Mouse (Mus musculus) forebrain, embryonic 15.5 days (tissue): ENCODE measurements around the gene March8. TPM values are rescaled to one million over a fixed set of nuclear protein-coding genes. Genes with fewer than 3 reads are reported as not detected.

Source experiments
- ATAC-seq: fragments of 200-750 bp; cut with Nextera tagmentation; replicated peaks from 2 replicates; pipeline ENCODE4 v1.8.0; 2017; ENCODE audit warnings: mild to moderate bottlenecking, moderate TSS enrichment, moderate library complexity
- H3K27ac ChIP-seq: fragments of 300-500 bp; sonication (generic); replicated peaks from 2 replicates; pipeline ENCODE4 v1.5.1; 2015; ENCODE audit warnings: mild to moderate bottlenecking, inconsistent platforms
- H3K27me3 ChIP-seq: fragments of 300-500 bp; sonication (generic); 2 replicates; pipeline ENCODE4 v1.6.1; 2015; ENCODE audit warnings: inconsistent platforms
- H3K36me3 ChIP-seq: fragments of 300-500 bp; sonication (generic); 2 replicates; pipeline ENCODE4 v1.6.1; 2015; ENCODE audit warnings: mild to moderate bottlenecking, inconsistent platforms
- H3K4me1 ChIP-seq: fragments of 300-500 bp; sonication (generic); 2 replicates; pipeline ENCODE4 v1.6.1; 2015; ENCODE audit warnings: inconsistent platforms
- H3K4me2 ChIP-seq: fragments of 300-500 bp; sonication (generic); replicated peaks from 2 replicates; pipeline ENCODE4 v1.6.1; 2015; ENCODE audit warnings: mild to moderate bottlenecking, inconsistent platforms
- H3K4me3 ChIP-seq: fragments of 300-500 bp; sonication (generic); 2 replicates; pipeline ENCODE4 v1.5.1; 2015; ENCODE audit warnings: mild to moderate bottlenecking, inconsistent platforms
- H3K9ac ChIP-seq: fragments of 300-500 bp; sonication (generic); replicated peaks from 2 replicates; pipeline ENCODE4 v1.6.1; 2015; ENCODE audit warnings: mild to moderate bottlenecking, inconsistent platforms
- H3K9me3 ChIP-seq: fragments of 300-500 bp; sonication (generic); 2 replicates; pipeline ENCODE4 v1.6.1; 2016; ENCODE audit warnings: inconsistent platforms
- WGBS: fragments of 180-500 bp; shearing (Covaris S2); methylation state at CpG from one replicate; pipeline ENCODE4 v1.1.7; 2015; ENCODE audit warnings: mixed read lengths; 5-methylcytosine and 5-hydroxymethylcytosine counted together
- polyA plus RNA-seq: library from polyadenylated mRNA; unstranded; fragments of >200 nt; fragmentation: Nextera tagmentation; extraction: Ambion mirVana; gene quantifications from 2 replicates; pipeline ENCODE4 v1.2.1, GENCODE M21; 2015

Gene March8
- polyA plus RNA-seq, 1 experiment from 2014 or later: 55.7 TPM

DNA sequence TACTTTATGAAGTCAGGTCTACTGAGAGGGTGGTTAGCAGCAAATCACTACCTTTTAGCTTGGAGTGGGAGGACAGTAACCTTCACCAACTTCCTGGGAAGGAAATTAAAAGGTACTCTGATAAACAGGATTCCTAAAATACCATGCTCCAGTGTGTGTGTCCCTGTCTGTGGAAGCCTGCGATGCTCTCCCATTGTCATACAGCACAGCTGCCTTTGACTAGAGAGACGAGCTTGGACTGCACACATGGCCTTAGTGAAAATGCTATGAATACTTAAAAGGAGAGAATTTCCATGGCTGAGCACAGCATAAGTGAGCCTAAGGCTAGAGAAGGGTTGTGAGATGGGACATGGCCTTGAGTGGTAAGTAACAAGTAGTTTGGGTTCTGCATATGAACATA is 60.3 kb downstream of the March8 start:
- Histone ChIP-seq H3K4me2 (no peak overlapping the region), H3K36me3 (no peaks in the 10 kb centered on the region), H3K9me3 (no peaks in the 10 kb centered on the region), H3K9ac (no peak overlapping the region), H3K4me1 (peaks cover 16% of the 10 kb centered on the region), H3K27ac (peak overlapping the region; percentile 61), H3K4me3 (no peak overlapping the region), H3K27me3 (no peaks in the 10 kb centered on the region)
- no peak for ATAC-seq
- 20% methylated on average over 2 of the region's 2 CpGs for WGBS

DNA sequence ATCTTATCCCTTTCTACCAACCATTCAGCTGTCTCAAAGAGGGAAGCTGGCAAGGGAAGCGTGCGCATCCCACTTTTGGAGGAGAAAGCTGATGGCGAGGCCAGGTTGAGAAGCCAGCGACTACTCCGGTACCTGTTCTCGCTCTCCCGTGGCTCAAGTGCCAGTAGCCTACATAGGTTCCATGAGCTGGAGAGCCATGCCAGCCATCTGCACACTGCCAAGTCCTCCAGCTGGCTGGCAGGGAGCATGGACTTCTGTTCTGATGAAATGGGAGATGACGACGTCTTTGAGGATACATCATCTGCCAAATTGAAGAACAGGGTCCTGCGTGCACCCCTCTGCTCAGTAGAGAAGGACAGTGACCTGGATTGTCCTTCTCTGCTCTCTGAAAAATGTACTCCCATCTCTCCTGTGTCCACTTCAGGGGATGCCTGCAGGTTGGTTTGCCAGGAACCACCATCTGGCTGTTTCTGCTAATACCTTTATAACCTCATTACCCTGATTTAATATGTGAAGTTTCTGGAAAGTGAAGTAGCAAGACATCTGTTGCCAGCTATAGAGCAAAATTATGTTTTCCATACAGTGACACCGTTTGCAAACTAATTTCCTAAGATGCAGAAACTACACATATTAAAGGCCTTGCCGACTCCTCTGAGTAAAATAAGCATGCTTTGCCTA is 64.1 kb downstream of the March8 start:
- no peak overlapping the region for H3K4me3 ChIP-seq
- no peaks in the 10 kb centered on the region for H3K27me3 ChIP-seq
- H3K9ac ChIP-seq: no peak overlapping the region
- H3K27ac ChIP-seq: no peak overlapping the region
- no peaks in the 10 kb centered on the region for H3K36me3 ChIP-seq
- H3K4me2 ChIP-seq: no peak overlapping the region
- ATAC-seq: no peak
- 75% methylated on average over 12 of the region's 12 CpGs for WGBS
- H3K9me3 ChIP-seq: no peaks in the 10 kb centered on the region
- H3K4me1 ChIP-seq: peaks cover 15% of the 10 kb centered on the region

DNA sequence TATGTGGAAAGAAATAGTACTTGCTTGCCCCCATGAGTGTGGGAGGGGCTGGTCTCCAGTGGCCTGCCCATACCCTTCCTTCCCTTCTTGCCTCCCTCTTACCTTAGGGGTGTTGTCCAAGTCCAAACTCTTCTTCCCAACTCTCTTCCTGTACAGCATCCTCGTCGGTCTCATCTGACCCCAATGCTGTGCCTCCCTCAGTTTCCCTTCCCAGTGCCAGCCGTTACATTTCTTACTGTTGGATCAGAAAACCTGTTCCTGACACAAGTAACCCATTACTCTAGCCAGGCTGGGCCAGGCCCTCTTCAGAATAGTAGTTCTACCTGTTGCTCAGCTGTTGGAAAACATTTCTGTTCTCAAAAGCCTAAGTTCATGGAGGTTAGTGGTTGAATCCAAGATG is 64.6 kb downstream of the March8 start:
- WGBS: 95% methylated on average over 3 of the region's 3 CpGs
- no peak for ATAC-seq
- no peaks in the 10 kb centered on the region for H3K36me3 ChIP-seq
- H3K27me3 ChIP-seq: no peaks in the 10 kb centered on the region
- no peak overlapping the region for H3K27ac ChIP-seq
- H3K4me1 ChIP-seq: peaks cover 10% of the 10 kb centered on the region
- no peak overlapping the region for H3K9ac ChIP-seq
- H3K4me3 ChIP-seq: no peak overlapping the region
- no peaks in the 10 kb centered on the region for H3K9me3 ChIP-seq
- H3K4me2 ChIP-seq: no peak overlapping the region

GRCm38 (mm10) chr6:116405243-116405642 is 67.4 kb downstream of the March8 start:
- Histone ChIP-seq H3K36me3 (0 out of 2 replicates have a peak, but pooled peaks cover 3% of the 10 kb centered on the region), H3K9me3 (no peaks in the 10 kb centered on the region), H3K4me2 (no peak overlapping the region), H3K27me3 (no peaks in the 10 kb centered on the region), H3K9ac (no peak overlapping the region), H3K4me3 (no peak overlapping the region), H3K4me1 (no peaks in the 10 kb centered on the region; the same call in 1 of the 2 replicates), H3K27ac (no peak overlapping the region)
- no peak for ATAC-seq
- 46% methylated on average over 9 of the region's 9 CpGs for WGBS

GRCm38 (mm10) chr6:116405715-116406114 is 67.9 kb downstream of the March8 start:
- H3K4me2 ChIP-seq: no peak overlapping the region
- ATAC-seq: no peak
- no peaks in the 10 kb centered on the region; the same call in 1 of the 2 replicates for H3K4me1 ChIP-seq
- H3K36me3 ChIP-seq: 0 out of 2 replicates have a peak, but pooled peaks cover 3% of the 10 kb centered on the region
- no peak overlapping the region for H3K9ac ChIP-seq
- no peak overlapping the region for H3K4me3 ChIP-seq
- 87% methylated on average over 5 of the region's 5 CpGs for WGBS
- no peaks in the 10 kb centered on the region for H3K9me3 ChIP-seq
- no peaks in the 10 kb centered on the region for H3K27me3 ChIP-seq
- no peak overlapping the region for H3K27ac ChIP-seq

GRCm38 (mm10) chr6:116406152-116406551 is 68.3 kb downstream of the March8 start:
- WGBS: 78% methylated on average over 2 of the region's 2 CpGs
- no peak overlapping the region for H3K4me2 ChIP-seq
- H3K27ac ChIP-seq: no peak overlapping the region
- H3K27me3 ChIP-seq: no peaks in the 10 kb centered on the region
- H3K4me1 ChIP-seq: no peaks in the 10 kb centered on the region; the same call in 1 of the 2 replicates
- ATAC-seq: no peak
- H3K36me3 ChIP-seq: 0 out of 2 replicates have a peak, but pooled peaks cover 3% of the 10 kb centered on the region
- no peaks in the 10 kb centered on the region for H3K9me3 ChIP-seq
- H3K4me3 ChIP-seq: no peak overlapping the region
- no peak overlapping the region for H3K9ac ChIP-seq

- no peak overlapping the region for H3K9ac ChIP-seq
- no peaks in the 10 kb centered on the region for H3K27me3 ChIP-seq
- 0 out of 2 replicates have a peak, but pooled peaks cover 3% of the 10 kb centered on the region for H3K36me3 ChIP-seq
- no peaks in the 10 kb centered on the region for H3K9me3 ChIP-seq
- no peak overlapping the region for H3K27ac ChIP-seq
- no peaks in the 10 kb centered on the region; the same call in 1 of the 2 replicates for H3K4me1 ChIP-seq
- no peak overlapping the region for H3K4me2 ChIP-seq
- ATAC-seq: no peak
- H3K4me3 ChIP-seq: no peak overlapping the region
- 64% methylated on average over 5 of the region's 5 CpGs for WGBS
Measured at GRCm38 (mm10) chr6:116406680-116407079, 68.9 kb downstream of the March8 start.

DNA sequence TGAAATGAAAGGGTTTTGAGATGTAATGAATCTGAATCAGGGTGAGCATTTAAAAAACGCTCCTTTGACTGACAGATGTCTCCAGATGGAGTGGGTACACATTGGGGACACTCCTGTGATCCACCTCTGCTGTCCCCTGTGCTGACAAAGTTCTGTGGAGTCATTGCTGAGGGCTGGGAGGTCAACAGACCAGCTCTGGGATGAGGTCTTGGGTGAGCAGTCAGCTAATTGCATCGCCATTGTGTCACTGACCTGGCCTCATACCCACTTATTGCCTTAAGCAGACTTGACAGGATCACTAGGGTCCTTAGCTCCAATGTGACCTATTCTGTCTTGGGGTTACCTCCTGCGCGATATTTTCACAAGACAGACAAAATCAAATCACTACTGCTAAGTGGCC is 69.4 kb downstream of the March8 start:
- Histone ChIP-seq H3K4me3 (no peak overlapping the region), H3K9ac (no peak overlapping the region), H3K9me3 (no peaks in the 10 kb centered on the region), H3K27ac (no peak overlapping the region), H3K4me2 (no peak overlapping the region), H3K4me1 (no peaks in the 10 kb centered on the region; the same call in 1 of the 2 replicates), H3K36me3 (0 out of 2 replicates have a peak, but pooled peaks cover 3% of the 10 kb centered on the region), H3K27me3 (no peaks in the 10 kb centered on the region)
- ATAC-seq: no peak
- WGBS: 94% methylated on average over 4 of the region's 4 CpGs

- Histone ChIP-seq H3K27ac (no peak overlapping the region), H3K4me1 (no peaks in the 10 kb centered on the region), H3K9me3 (no peaks in the 10 kb centered on the region), H3K4me3 (no peak overlapping the region), H3K4me2 (no peak overlapping the region), H3K36me3 (0 out of 2 replicates have a peak, but pooled peaks cover 3% of the 10 kb centered on the region), H3K9ac (no peak overlapping the region), H3K27me3 (no peaks in the 10 kb centered on the region)
- ATAC-seq: no peak
- WGBS: 93% methylated on average over 6 of the region's 6 CpGs
Measured at GRCm38 (mm10) chr6:116407956-116408657, 70.3 kb downstream of the March8 start.

DNA sequence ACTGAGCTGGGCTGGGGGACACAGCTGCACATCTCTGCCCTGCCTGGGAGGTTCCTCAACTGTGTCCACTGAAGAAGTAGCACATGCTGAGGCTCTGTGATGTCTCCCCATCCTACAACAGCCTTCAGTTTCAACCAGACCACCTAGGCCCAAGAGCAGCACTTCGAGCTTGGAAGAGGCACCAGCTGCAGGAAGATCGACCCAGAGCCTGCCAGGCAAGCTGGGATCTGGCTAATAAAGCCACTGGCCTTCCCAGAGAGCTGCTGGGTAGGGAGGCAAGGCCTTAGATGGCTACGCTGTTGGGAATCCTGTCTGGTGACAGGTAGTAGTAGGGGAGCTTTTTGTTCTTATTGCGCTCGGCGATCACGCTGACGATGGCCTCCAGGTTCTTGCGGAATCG is 72.6 kb downstream of the March8 start:
- ATAC-seq: no peak
- Histone ChIP-seq H3K4me1 (no peaks in the 10 kb centered on the region), H3K9ac (no peak overlapping the region), H3K4me2 (no peak overlapping the region), H3K27ac (no peak overlapping the region), H3K27me3 (no peaks in the 10 kb centered on the region), H3K4me3 (no peak overlapping the region), H3K36me3 (0 out of 2 replicates have a peak, but pooled peaks cover 3% of the 10 kb centered on the region), H3K9me3 (no peaks in the 10 kb centered on the region)
- whole genome bisulfite sequencing: 95% methylated on average over 10 of the region's 10 CpGs

DNA sequence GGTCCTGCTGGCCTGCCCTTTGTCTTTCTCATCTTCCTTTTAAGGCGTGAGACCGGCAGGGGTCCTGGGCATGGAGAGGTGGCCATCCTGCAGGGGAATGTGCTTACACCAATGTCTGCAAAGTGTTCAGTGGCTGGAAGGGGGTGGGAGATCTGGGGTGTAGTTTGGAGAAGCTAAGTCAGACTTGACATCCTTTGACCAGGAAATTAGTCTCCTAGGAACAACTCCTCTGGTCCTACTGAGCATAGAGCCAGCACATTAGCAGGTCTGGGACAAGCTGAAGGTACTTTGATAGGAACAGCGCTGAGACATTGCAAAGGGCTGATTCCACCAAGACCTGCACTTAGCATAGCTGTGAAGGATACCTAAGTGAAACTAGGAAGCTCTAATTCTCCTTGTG is 73.9 kb downstream of the March8 start:
- Histone ChIP-seq H3K27me3 (no peaks in the 10 kb centered on the region), H3K4me2 (no peak overlapping the region), H3K9ac (no peak overlapping the region), H3K4me3 (no peak overlapping the region), H3K36me3 (0 out of 2 replicates have a peak, but pooled peaks cover 3% of the 10 kb centered on the region), H3K9me3 (no peaks in the 10 kb centered on the region), H3K27ac (no peak overlapping the region), H3K4me1 (no peaks in the 10 kb centered on the region)
- WGBS: 81% methylated on average over 3 of the region's 3 CpGs
- ATAC-seq: no peak

DNA sequence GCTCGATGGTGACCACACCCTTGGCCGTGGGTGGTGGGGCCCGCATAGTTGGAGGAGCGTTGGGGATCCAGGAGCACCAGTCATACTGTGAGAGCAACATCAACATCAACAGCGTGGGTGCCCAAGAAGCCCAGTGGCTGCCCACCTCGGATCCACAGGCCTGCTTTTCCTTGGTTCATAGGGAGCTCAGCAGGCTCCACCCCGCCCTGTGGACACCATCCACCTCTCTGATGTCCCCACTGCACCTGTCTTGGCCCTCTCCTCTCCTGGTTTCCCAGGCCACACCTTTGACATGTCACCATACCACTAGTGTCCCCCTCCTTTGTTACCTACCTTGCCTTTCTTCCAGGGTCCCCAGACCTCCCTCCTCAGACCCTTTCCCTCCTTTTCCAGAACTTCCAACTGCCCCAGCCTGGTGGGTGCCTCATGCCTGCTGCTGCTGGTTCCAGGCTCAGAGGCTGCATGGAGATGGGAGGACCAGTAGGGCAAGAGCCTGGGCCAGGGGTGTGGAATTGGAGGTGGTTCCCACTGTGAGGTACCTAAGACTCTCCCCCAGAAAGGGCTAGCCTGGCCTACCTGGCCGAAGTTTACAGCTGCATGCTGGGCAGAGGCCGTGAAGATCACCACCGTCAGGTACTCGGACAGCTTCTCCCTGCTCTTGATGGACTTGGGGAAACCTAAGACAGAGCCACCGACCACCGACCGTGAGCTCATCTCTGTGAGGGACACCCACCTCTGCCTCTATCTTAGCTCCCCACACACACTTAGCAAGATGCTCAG is 74.9 kb downstream of the March8 start:
- 97% methylated on average over 14 of the region's 14 CpGs for WGBS
- Histone ChIP-seq H3K4me3 (no peak overlapping the region), H3K27ac (no peak overlapping the region), H3K9me3 (no peaks in the 10 kb centered on the region), H3K4me2 (no peak overlapping the region), H3K9ac (no peak overlapping the region), H3K27me3 (no peaks in the 10 kb centered on the region), H3K36me3 (0 out of 2 replicates have a peak, but pooled peaks cover 3% of the 10 kb centered on the region), H3K4me1 (no peaks in the 10 kb centered on the region)
- no peak; the same call in 1 of the 2 replicates for ATAC-seq
